Mouse (Mus musculus) heart, postnatal 0 days (tissue): ENCODE results near the gene Hras. TPM values are rescaled to one million over a fixed set of nuclear protein-coding genes. Genes with fewer than 3 reads are reported as not detected.

Experiments
- ATAC-seq: fragments of 200-750 bp; cut with Nextera tagmentation; 2 replicates; pipeline ENCODE4 v1.8.0; 2017; ENCODE audit warnings: low read depth, moderate number of reproducible peaks, moderate library complexity; ENCODE audit not compliant: insufficient read depth
- DNase-seq: peaks from one replicate; pipeline ENCODE4 v3.0.0-alpha.2; 2016; ENCODE audit warnings: low spot score
- H3K27ac ChIP-seq: fragments of 300-500 bp; sonication (generic); 2 replicates; pipeline ENCODE4 v1.5.1; 2014; ENCODE audit warnings: low read depth, mild to moderate bottlenecking
- H3K27me3 ChIP-seq: fragments of 300-500 bp; sonication (generic); 2 replicates; pipeline ENCODE4 v1.6.1; 2014; ENCODE audit warnings: low read length, mixed read lengths; ENCODE audit not compliant: control insufficient read depth, insufficient read depth
- H3K36me3 ChIP-seq: fragments of 300-500 bp; sonication (generic); replicated peaks from 2 replicates; pipeline ENCODE4 v1.6.1; 2014; ENCODE audit warnings: low read length, mixed read lengths; ENCODE audit not compliant: control insufficient read depth, insufficient read depth
- H3K4me1 ChIP-seq: fragments of 300-500 bp; sonication (generic); 2 replicates; pipeline ENCODE4 v1.6.1; 2014; ENCODE audit warnings: antibody characterized with exemption; ENCODE audit not compliant: control insufficient read depth, insufficient read depth
- H3K4me2 ChIP-seq: fragments of 300-500 bp; sonication (generic); 2 replicates; pipeline ENCODE4 v1.6.1; 2014; ENCODE audit warnings: low read depth, mild to moderate bottlenecking, low read length, moderate library complexity
- H3K4me3 ChIP-seq: fragments of 300-500 bp; sonication (generic); 2 replicates; pipeline ENCODE4 v1.5.1; 2014; ENCODE audit warnings: low read depth, low read length
- H3K9ac ChIP-seq: fragments of 300-500 bp; sonication (generic); replicated peaks from 2 replicates; pipeline ENCODE4 v1.6.1; 2014; ENCODE audit warnings: low read depth, low read length, mixed read lengths
- H3K9me3 ChIP-seq: fragments of 300-500 bp; sonication (generic); replicated peaks from 2 replicates; pipeline ENCODE4 v1.6.1; 2016; ENCODE audit warnings: low read length; ENCODE audit not compliant: control insufficient read depth
- CTCF ChIP-seq: IDR thresholded peaks from 2 replicates; pipeline ENCODE4 v1.5.1; 2016; ENCODE audit warnings: antibody characterized with exemption, control low read depth, low read depth
- EP300 ChIP-seq: IDR thresholded peaks from 2 replicates; pipeline ENCODE4 v1.6.1; 2016; ENCODE audit warnings: antibody characterized with exemption, low read depth
- WGBS: fragments of 180-500 bp; shearing (Covaris S2); extraction: QIAGEN DNeasy Blood & Tissue Kit; methylation state at CpG from one replicate; pipeline ENCODE4 v1.1.7; 2014; 5-methylcytosine and 5-hydroxymethylcytosine counted together
- polyA plus RNA-seq: library from polyadenylated mRNA; unstranded; fragments of >200 nt; fragmentation: Nextera tagmentation; extraction: Ambion mirVana; gene quantifications from 2 replicates; pipeline ENCODE4 v1.2.1, GENCODE M21; 2015
- total RNA-seq: library from RNA; depleted of rRNA; stranded (reverse); fragments of >200 nt; gene quantifications from 2 replicates; pipeline ENCODE4 v1.2.3, GENCODE M21; 2014; ENCODE audit warnings: low replicate concordance

The Hras gene
- total and polyA plus RNA-seq, 2 experiments from 2014 or later: 72.2 to 78.9 TPM

- no peak overlapping the region for H3K27ac ChIP-seq
- TF ChIP-seq EP300 (no peak), CTCF (peak; percentile 98)
- no peaks in the 10 kb centered on the region for H3K27me3 ChIP-seq
- H3K9ac ChIP-seq: no peak overlapping the region
- no peak overlapping the region for H3K4me2 ChIP-seq
- DNase-seq: peak; percentile 67
- peaks cover 6% of the 10 kb centered on the region; the same call in 1 of the 2 replicates for H3K4me1 ChIP-seq
- no peaks in the 10 kb centered on the region for H3K9me3 ChIP-seq
- WGBS: under 1% methylated on average over 8 of the region's 8 CpGs
- no peak overlapping the region for H3K4me3 ChIP-seq
- H3K36me3 ChIP-seq: no peaks in the 10 kb centered on the region
- no peak for ATAC-seq
Observed at GRCm38 (mm10) chr7:141176173-141176572, 17.6 kb downstream of the Hras start.

GRCm38 (mm10) chr7:141175068-141175467, 18.7 kb downstream of the Hras start:
- no peak for TF ChIP-seq EP300
- 0 out of 2 replicates have a peak, but pooled peaks have one; percentile 3 for TF ChIP-seq CTCF
- WGBS: 81% methylated on average over 4 of the region's 4 CpGs
- ATAC-seq: no peak
- Histone ChIP-seq H3K4me3 (no peak overlapping the region), H3K9ac (no peak overlapping the region), H3K9me3 (no peaks in the 10 kb centered on the region), H3K4me1 (peaks cover 6% of the 10 kb centered on the region; the same call in 1 of the 2 replicates), H3K36me3 (no peaks in the 10 kb centered on the region), H3K27ac (no peak overlapping the region), H3K27me3 (no peaks in the 10 kb centered on the region), H3K4me2 (no peak overlapping the region)
- DNase-seq: no peak

GRCm38 (mm10) chr7:141173323-141173850, 20.4 kb downstream of the Hras start:
- WGBS: 87% methylated on average over 5 of the region's 5 CpGs
- Histone ChIP-seq H3K9ac (peak overlapping the region; percentile 66; the same call in 1 of the 2 replicates), H3K27ac (peak overlapping the region; percentile 92)

GRCm38 (mm10) chr7:141172116-141173006, 21.4 kb downstream of the Hras start, which contains the start of gene Rnh1:
Gene Rnh1 (minus strand): TSS chr7:141172857.
- H3K27me3 ChIP-seq: no peaks in the 10 kb centered on the region
- no peak; the same call in 1 of the 2 replicates for TF ChIP-seq EP300
- no peak for TF ChIP-seq CTCF
- ATAC-seq (peak; percentile 95), DNase-seq (peak; percentile 95)
- no peaks in the 10 kb centered on the region for H3K9me3 ChIP-seq
- peak within 1 kb of the TSS; percentile 58 for H3K4me3 ChIP-seq
- WGBS: 3% methylated on average over 55 of the region's 55 CpGs
- peak within 1 kb of the TSS; percentile 66 for H3K9ac ChIP-seq
- H3K4me1 ChIP-seq: peaks cover 17% of the 10 kb centered on the region
- H3K27ac ChIP-seq: peak within 1 kb of the TSS; percentile 92
- no peaks in the 10 kb centered on the region for H3K36me3 ChIP-seq
- H3K4me2 ChIP-seq: peak within 1 kb of the TSS; percentile 59

More at GRCm38 (mm10) chr7:141173323-141173850, 20.4 kb downstream of the Hras start:
- Histone ChIP-seq H3K4me1 (peaks cover 10% of the 10 kb centered on the region; the same call in 1 of the 2 replicates), H3K4me2 (peak overlapping the region; percentile 59), H3K9me3 (no peaks in the 10 kb centered on the region), H3K27me3 (no peaks in the 10 kb centered on the region), H3K36me3 (no peaks in the 10 kb centered on the region), H3K4me3 (peak overlapping the region; percentile 58)
- DNase-seq (no peak), ATAC-seq (no peak)
- TF ChIP-seq EP300 (no peak), CTCF (no peak)

GRCm38 (mm10) chr7:141169866-141170265, 23.9 kb downstream of the Hras start:
- TF ChIP-seq EP300: no peak
- Histone ChIP-seq H3K27ac (no peak overlapping the region), H3K4me1 (peaks cover 17% of the 10 kb centered on the region), H3K4me3 (no peak overlapping the region), H3K9ac (no peak overlapping the region), H3K4me2 (no peak overlapping the region), H3K27me3 (no peaks in the 10 kb centered on the region), H3K36me3 (peaks cover 9% of the 10 kb centered on the region; the same call in 1 of the 2 replicates), H3K9me3 (no peaks in the 10 kb centered on the region)
- DNase-seq: no peak
- ATAC-seq: no peak
